Mouse (Mus musculus) liver, embryonic 13.5 days (tissue): ENCODE measurements at regions not wholly inside any gene's neighbourhood (a gene's known extent, or its start where the extent isn't known, plus 50 kb on each side); places are given as distances from the start of the nearest gene placed in this dataset.

Experiments used
- ATAC-seq: fragments of 200-750 bp; cut with Nextera tagmentation; 2 replicates; pipeline ENCODE4 v1.8.0; 2017; ENCODE audit warnings: low read depth, mild to moderate bottlenecking, moderate number of reproducible peaks, moderate library complexity
- DNase-seq: peaks from one replicate; pipeline ENCODE4 v3.0.0; 2022
- H3K27ac ChIP-seq: fragments of 300-500 bp; sonication (generic); 2 replicates; pipeline ENCODE4 v1.5.1; 2015; ENCODE audit warnings: moderate library complexity, mild to moderate bottlenecking, inconsistent platforms
- H3K27me3 ChIP-seq: fragments of 300-500 bp; sonication (generic); 2 replicates; pipeline ENCODE4 v1.6.1; 2015; ENCODE audit warnings: mild to moderate bottlenecking, inconsistent platforms
- H3K36me3 ChIP-seq: fragments of 300-500 bp; sonication (generic); 2 replicates; pipeline ENCODE4 v1.6.1; 2015; ENCODE audit warnings: mild to moderate bottlenecking, inconsistent platforms
- H3K4me1 ChIP-seq: fragments of 300-500 bp; sonication (generic); replicated peaks from 2 replicates; pipeline ENCODE4 v1.6.1; 2015; ENCODE audit warnings: inconsistent platforms
- H3K4me2 ChIP-seq: fragments of 300-500 bp; sonication (generic); 2 replicates; pipeline ENCODE4 v1.6.1; 2015; ENCODE audit warnings: inconsistent platforms, mild to moderate bottlenecking, moderate library complexity
- H3K4me3 ChIP-seq: fragments of 300-500 bp; sonication (generic); replicated peaks from 2 replicates; pipeline ENCODE4 v1.5.1; 2015; ENCODE audit warnings: mild to moderate bottlenecking, inconsistent platforms
- H3K9ac ChIP-seq: fragments of 300-500 bp; sonication (generic); 2 replicates; pipeline ENCODE4 v1.6.1; 2015; ENCODE audit warnings: mild to moderate bottlenecking, inconsistent platforms
- H3K9me3 ChIP-seq: fragments of 300-500 bp; sonication (generic); replicated peaks from 2 replicates; pipeline ENCODE4 v1.6.1; 2016; ENCODE audit warnings: inconsistent platforms
- WGBS: fragments of 180-500 bp; shearing (Covaris S2); methylation state at CpG from one replicate; pipeline ENCODE4 v1.1.7; 2015; ENCODE audit not compliant: insufficient replicate concordance; 5-methylcytosine and 5-hydroxymethylcytosine counted together

DNA sequence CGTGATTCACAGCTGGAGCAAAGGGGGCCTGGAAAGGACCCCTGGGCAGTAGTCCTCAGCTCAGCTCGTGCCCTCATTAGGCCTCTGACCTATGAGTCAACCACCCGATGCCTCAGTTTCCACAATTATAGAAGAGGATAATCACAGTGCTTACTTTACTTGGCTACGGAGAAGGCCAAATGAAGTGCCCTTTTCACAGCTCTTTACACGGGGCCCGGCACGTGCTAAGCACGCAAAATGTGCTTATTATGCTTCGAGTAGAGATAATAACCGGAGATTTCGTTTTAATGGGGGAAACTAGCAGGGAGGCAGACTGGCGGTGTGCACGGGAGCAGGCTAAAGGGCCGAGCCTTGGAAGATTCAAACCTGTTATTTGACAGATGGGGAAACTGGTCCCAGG is 102.4 kb upstream of the Jun start:
- DNase-seq (no peak), ATAC-seq (no peak)
- H3K9me3 ChIP-seq = no peaks in the 10 kb centered on the region
- no peaks in the 10 kb centered on the region for H3K27me3 ChIP-seq
- peak overlapping the region; percentile 86 for H3K27ac ChIP-seq
- H3K36me3 ChIP-seq = no peaks in the 10 kb centered on the region
- H3K4me1 ChIP-seq = peaks cover 69% of the 10 kb centered on the region
- 72% methylated on average over 14 of the region's 14 CpGs for WGBS
- peak overlapping the region; percentile 44 for H3K4me2 ChIP-seq
- peak overlapping the region; percentile 66 for H3K9ac ChIP-seq
- H3K4me3 ChIP-seq = no peak overlapping the region

DNA sequence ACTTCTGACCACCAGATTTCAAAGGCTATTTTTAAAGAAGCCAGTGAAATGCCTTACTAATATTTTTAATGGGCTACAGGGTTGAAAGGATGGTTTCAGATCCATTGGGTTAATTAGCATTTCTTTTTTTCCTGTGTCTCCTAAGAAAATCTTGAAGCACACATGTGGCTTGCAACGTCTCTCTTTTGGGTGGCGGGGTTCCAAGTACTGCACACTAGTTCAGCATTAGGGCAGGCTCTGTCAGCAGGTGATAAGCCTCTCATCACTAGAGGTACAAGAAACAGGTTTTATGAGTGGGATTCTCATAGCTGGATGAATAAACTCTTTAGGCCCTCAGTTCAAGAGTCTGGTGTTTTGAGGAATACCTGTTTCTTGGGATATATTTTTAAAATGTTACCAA is 103.2 kb upstream of the Jun start:
- Histone ChIP-seq H3K27ac (peak overlapping the region; percentile 86), H3K27me3 (no peaks in the 10 kb centered on the region), H3K4me2 (peak overlapping the region; percentile 19), H3K9me3 (no peaks in the 10 kb centered on the region), H3K4me3 (no peak overlapping the region), H3K9ac (peak overlapping the region; percentile 66), H3K4me1 (peaks cover 75% of the 10 kb centered on the region), H3K36me3 (no peaks in the 10 kb centered on the region)
- 16% methylated on average over 2 of the region's 2 CpGs for WGBS
- ATAC-seq (peak; percentile 81), DNase-seq (peak; percentile 68)

DNA sequence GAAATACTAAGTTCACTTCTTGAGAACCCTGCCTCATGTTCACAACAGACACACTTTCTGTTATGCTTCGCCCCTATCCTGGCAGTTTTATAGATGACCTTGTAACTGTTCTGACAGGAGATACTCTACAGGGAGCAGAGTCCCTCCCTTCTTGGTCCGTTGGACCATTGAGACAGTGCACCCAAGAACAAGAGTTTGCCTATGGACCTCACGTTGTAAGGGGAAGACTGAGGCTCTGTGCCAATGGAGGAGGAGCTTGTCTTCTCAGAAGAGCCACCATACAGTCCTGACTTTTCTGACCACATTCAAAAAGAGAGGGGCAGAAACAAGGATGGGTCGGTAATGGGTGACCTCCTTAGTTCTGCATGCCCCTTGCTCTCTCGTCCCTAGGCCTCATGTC is 103.8 kb upstream of the Jun start:
- DNase-seq (no peak), ATAC-seq (no peak)
- no peak overlapping the region for H3K4me3 ChIP-seq
- H3K36me3 ChIP-seq = no peaks in the 10 kb centered on the region
- H3K9ac ChIP-seq = no peak overlapping the region
- no peaks in the 10 kb centered on the region for H3K9me3 ChIP-seq
- H3K4me1 ChIP-seq = peaks cover 81% of the 10 kb centered on the region
- no peaks in the 10 kb centered on the region for H3K27me3 ChIP-seq
- 47% methylated on average over 5 of the region's 5 CpGs for WGBS
- peak overlapping the region; percentile 86 for H3K27ac ChIP-seq
- H3K4me2 ChIP-seq = 0 out of 2 replicates have a peak overlapping the region, but pooled peaks have one; percentile 51

DNA sequence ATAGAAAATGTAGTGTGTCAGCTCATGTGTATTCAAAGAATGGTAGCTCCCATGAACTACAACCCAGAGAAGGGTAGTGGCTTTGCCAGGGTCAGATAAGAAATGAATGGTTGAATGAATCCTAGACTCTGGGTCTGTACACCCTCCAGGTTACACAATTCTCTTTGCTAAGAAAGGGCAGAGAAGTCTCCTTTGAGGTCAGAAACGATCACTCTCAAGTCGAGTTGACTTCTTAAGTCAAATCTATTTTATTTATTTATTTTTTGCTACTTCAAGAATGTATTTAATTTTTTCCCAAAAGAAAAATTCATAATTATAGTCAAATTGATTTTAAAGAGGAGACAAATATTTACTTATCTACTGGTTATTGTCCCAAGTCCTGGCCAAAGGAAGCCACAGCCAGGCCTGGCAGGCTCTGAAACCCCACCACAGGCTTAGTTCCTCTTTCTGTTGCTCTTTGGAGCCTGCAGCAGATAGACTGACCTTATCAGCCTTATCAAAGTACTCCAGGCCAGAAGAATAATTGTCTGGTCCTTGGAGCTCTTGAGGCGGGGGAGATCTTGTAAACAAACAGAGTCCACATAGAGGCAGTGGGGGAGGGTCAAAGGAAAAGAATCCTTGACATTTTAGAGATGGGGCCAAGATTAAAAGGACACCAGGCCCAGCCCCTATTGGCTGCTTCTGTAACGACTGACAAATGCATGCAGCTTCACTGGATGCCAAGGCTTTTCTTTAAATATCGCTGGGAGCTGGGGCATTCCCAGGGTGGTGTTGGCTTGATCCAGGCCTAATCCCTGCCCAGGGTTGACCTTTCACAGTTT is 104.6 kb upstream of the Jun start:
- ATAC-seq (peak; percentile 41), DNase-seq (peak; percentile 68)
- Histone ChIP-seq H3K36me3 (no peaks in the 10 kb centered on the region), H3K9me3 (no peaks in the 10 kb centered on the region), H3K27me3 (no peaks in the 10 kb centered on the region), H3K27ac (peak overlapping the region; percentile 86), H3K4me3 (no peak overlapping the region), H3K4me2 (peak overlapping the region; percentile 51), H3K9ac (peak overlapping the region; percentile 40), H3K4me1 (peaks cover 86% of the 10 kb centered on the region)
- 8% methylated on average over 5 of the region's 5 CpGs for WGBS

DNA sequence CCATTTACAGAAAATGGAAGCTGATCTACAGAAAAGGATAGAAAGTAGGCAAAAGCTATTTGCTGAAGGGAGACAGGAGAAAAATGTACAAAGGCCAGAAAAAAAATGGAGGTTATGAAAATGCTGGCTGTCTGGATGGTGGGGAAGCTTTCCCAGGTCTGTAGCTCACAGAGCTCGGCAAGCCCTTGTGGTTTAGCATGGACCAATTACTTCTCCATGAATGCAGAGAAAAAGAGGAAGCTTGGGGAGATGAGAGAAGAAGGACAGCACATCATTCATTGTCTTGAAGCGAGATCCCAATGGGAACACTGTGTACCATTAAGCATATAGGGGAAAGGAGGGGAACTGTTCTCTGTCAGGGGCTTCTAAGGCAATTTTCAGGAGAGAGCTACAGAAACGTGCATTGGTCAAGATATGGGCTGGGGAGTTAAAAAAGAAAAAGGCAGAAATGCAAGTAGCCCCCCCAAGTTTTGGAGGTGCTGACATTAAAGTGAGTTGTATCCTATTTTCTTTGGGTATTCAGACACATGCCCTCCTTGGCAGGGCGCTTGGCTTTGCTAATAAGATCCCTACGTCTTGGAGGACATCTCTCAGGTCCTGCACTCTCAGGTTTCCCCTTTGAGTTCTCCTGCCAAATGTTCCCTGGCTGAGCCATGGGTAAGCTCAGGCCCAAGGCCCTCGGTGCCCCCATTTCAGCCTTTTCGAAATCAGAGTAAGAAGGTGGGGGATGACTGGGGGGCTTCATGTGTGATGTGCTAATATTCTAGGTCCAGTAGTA is 105.8 kb upstream of the Jun start:
- Histone ChIP-seq H3K4me3 (no peak overlapping the region), H3K9me3 (no peaks in the 10 kb centered on the region), H3K4me2 (no peak overlapping the region), H3K27me3 (no peaks in the 10 kb centered on the region), H3K4me1 (peaks cover 88% of the 10 kb centered on the region), H3K9ac (no peak overlapping the region), H3K36me3 (no peaks in the 10 kb centered on the region), H3K27ac (peak overlapping the region; percentile 86)
- ATAC-seq (no peak), DNase-seq (no peak)
- 60% methylated on average over 7 of the region's 7 CpGs for WGBS

DNA sequence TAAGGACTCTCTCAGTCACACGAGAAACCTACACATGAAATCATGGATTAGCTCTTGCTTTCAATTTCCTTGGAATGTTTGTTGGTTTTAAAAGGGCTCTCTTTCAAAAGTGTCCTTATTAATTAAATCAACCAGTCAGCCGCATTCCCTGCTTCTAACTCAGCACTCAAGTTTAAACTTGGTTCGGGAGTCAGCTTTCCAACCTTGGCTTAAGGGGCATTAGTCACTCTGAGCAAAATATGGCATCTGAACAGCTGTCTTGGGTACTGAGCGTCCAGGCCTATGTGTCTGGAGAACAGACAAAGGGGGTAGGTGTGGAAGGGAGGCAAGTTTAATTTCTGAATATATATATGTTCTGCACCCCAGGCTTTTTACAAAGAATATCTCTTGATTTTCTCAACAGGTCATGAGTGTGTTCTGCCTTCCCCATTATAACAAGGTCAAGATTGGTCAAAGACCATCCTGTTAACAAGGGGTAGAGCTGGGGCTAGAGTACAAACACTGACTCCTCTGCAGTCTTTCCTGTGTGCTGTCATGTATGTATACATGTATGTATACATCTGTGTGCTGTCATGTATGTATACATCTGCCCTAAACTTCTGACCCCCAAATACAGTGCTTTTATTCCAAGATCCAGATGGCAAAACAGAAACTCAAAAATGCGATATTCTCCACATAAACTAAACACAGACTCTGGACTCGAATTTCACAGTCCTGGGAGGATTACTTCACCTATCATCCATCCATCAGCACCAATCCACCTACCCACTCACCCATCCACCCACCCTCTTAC is 106.8 kb upstream of the Jun start:
- Histone ChIP-seq H3K9me3 (no peaks in the 10 kb centered on the region), H3K4me3 (no peak overlapping the region), H3K4me2 (no peak overlapping the region), H3K9ac (no peak overlapping the region), H3K4me1 (peaks cover 89% of the 10 kb centered on the region), H3K27ac (peak overlapping the region; percentile 50), H3K36me3 (no peaks in the 10 kb centered on the region), H3K27me3 (no peaks in the 10 kb centered on the region)
- ATAC-seq (no peak), DNase-seq (no peak)
- WGBS = 74% methylated on average over 6 of the region's 6 CpGs

DNA sequence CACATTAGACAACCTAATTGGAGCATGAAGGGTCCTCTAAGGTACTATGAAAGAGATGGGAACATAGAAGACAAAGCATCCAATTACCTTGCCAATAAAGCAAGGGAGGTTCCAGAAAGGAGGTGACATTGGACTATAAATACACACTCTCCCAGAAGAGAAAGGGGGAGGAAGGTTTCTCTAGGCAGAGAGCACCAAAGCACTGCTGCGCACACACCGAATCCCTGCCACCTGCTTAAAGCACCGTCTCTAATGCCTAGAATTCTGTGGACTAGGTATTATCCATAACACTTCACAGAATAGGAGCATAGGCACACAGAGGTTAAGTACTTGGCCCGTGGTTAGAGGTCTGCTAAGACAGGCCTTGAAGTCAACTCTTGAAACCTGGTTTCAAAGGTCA is 107.8 kb upstream of the Jun start:
- H3K27ac ChIP-seq = peak overlapping the region; percentile 98
- WGBS = 77% methylated on average over 4 of the region's 4 CpGs
- no peak overlapping the region for H3K4me3 ChIP-seq
- no peak for ATAC-seq
- H3K36me3 ChIP-seq = no peaks in the 10 kb centered on the region
- peak overlapping the region; percentile 86; the same call in 1 of the 2 replicates for H3K4me2 ChIP-seq
- H3K9ac ChIP-seq = 0 out of 2 replicates have a peak overlapping the region, but pooled peaks have one; percentile 86
- H3K9me3 ChIP-seq = no peaks in the 10 kb centered on the region
- peaks cover 81% of the 10 kb centered on the region for H3K4me1 ChIP-seq
- no peak for DNase-seq
- H3K27me3 ChIP-seq = no peaks in the 10 kb centered on the region

DNA sequence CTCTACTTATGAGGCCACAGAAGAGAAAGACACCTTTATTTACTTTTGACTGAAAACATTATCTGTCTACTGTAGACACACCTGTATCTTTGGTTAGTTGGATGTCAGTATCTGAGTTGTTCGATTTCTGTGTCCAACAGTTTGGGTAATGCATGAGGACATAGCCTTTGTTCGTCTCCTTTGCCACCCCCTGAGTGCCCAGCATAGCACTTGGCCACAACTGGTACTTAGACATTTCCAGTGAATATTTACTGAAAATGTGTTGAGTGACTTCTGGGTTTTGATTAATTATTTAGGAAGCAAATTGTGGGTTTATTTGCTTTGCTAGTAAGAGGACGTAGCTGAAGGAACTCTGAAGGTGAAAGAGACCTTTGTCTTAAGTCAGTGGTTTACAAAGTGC is 108.4 kb upstream of the Jun start:
- H3K4me2 ChIP-seq = peak overlapping the region; percentile 86
- ATAC-seq (no peak), DNase-seq (no peak)
- peaks cover 75% of the 10 kb centered on the region for H3K4me1 ChIP-seq
- peak overlapping the region; percentile 69 for H3K4me3 ChIP-seq
- no peaks in the 10 kb centered on the region for H3K27me3 ChIP-seq
- WGBS = 69% methylated on average over 3 of the region's 3 CpGs
- H3K9me3 ChIP-seq = no peaks in the 10 kb centered on the region
- H3K36me3 ChIP-seq = no peaks in the 10 kb centered on the region
- peak overlapping the region; percentile 86 for H3K9ac ChIP-seq
- H3K27ac ChIP-seq = peak overlapping the region; percentile 98

DNA sequence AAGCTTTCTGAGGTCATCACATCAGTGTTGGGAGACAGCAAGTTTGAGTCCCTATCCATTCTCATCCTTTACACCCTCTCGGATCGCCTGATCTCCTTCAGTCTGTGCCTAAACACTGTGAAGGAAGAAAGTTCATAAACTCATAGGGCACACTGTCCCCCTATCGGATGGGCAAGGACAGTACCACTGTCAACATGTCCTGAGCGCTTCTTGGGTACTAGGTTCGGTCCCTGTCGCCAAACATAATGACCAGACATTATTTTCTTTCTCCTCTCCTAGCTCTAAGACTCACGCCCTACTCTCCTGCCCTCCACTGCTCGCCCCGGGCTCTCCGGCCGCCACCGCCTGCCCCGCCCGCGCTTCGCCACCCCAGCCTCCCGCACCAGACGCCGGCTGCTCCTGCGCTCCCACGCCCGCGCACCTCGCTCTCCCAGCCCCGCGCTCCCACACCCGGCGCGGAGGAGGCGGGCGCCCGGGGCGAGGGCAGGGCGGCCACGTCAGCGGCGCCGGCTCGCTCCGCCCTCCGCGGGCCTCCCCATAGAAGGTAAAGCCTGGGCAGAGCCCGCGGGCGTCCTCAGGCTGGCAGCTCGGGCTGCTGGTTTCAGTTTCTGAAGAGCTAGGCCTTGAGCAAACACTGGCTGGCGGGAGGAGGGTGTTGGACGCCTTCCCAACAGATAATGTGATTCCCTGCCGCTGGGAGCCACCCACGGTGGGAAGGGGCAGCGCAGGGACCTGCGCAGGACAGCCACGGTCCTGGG is 109.1 kb upstream of the Jun start:
- ATAC-seq (peak; percentile 96), DNase-seq (peak; percentile 89)
- Histone ChIP-seq H3K4me1 (peaks cover 69% of the 10 kb centered on the region), H3K36me3 (no peaks in the 10 kb centered on the region), H3K27me3 (no peaks in the 10 kb centered on the region), H3K9me3 (no peaks in the 10 kb centered on the region), H3K4me2 (peak overlapping the region; percentile 86), H3K9ac (peak overlapping the region; percentile 86), H3K4me3 (peak overlapping the region; percentile 69), H3K27ac (peak overlapping the region; percentile 98)
- 1% methylated on average over 53 of the region's 53 CpGs for WGBS

DNA sequence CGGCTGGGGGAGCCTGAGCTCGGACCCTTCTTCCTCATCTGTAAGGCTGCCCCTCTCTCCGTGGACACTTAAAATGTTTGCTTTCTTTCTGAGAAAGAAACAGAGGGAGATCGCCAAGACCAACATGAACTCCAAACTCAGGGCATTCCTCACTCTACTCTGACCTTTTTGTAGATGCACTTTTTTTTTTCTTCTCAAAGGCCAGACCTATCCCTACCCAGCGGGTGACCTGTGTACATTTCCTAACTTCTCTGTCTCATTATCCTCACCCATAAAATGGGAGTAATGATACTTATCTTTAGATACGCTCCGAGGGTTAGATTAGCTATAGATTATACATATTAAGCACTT is 109.6 kb upstream of the Jun start:
- Histone ChIP-seq H3K27me3 (no peaks in the 10 kb centered on the region), H3K4me2 (peak overlapping the region; percentile 86), H3K4me3 (peak overlapping the region; percentile 69), H3K27ac (peak overlapping the region; percentile 98), H3K4me1 (peaks cover 64% of the 10 kb centered on the region), H3K36me3 (no peaks in the 10 kb centered on the region), H3K9me3 (no peaks in the 10 kb centered on the region), H3K9ac (peak overlapping the region; percentile 86)
- ATAC-seq (peak; percentile 3; the same call in 1 of the 2 replicates), DNase-seq (no peak)
- 17% methylated on average over 7 of the region's 7 CpGs for WGBS
